Mouse (Mus musculus) embryonic fibroblast, embryonic 13.5 days (primary cell): ENCODE measurements around the gene Tnpo3. TPM values are rescaled to one million over a fixed set of nuclear protein-coding genes. Genes with fewer than 3 reads are reported as not detected.

Source experiments
- H3K27ac ChIP-seq: 2 replicates; pipeline ENCODE4 v1.5.1; 2012; ENCODE audit warnings: low read length, control low read depth, inconsistent platforms; ENCODE audit not compliant: insufficient read depth
- H3K4me1 ChIP-seq: 2 replicates; pipeline ENCODE4 v1.6.1; 2011; ENCODE audit warnings: low read length; ENCODE audit not compliant: control insufficient read depth, insufficient read depth
- H3K4me3 ChIP-seq: 2 replicates; pipeline ENCODE4 v1.5.1; 2011; ENCODE audit warnings: mild to moderate bottlenecking, control low read depth, low read length; ENCODE audit not compliant: insufficient read depth
- CTCF ChIP-seq: IDR thresholded peaks from 2 replicates; pipeline ENCODE4 v1.5.1; 2011; ENCODE audit warnings: mild to moderate bottlenecking, control low read depth, low read length, moderate library complexity, borderline replicate concordance; ENCODE audit not compliant: insufficient read depth
- POLR2A ChIP-seq: IDR thresholded peaks from 2 replicates; pipeline ENCODE4 v1.6.1; 2011; ENCODE audit warnings: low read depth, mild to moderate bottlenecking, control low read depth, low read length, moderate library complexity
- polyA plus RNA-seq: library from polyadenylated mRNA; stranded (reverse); fragments of >200 nt; gene quantifications from 2 replicates; pipeline ENCODE4 v1.2.4, GENCODE M21; 2011; ENCODE audit warnings: low read depth; ENCODE audit not compliant: missing spikeins, insufficient read length

The Tnpo3 gene
- polyA plus RNA-seq, 1 experiment = 76.1 TPM

DNA sequence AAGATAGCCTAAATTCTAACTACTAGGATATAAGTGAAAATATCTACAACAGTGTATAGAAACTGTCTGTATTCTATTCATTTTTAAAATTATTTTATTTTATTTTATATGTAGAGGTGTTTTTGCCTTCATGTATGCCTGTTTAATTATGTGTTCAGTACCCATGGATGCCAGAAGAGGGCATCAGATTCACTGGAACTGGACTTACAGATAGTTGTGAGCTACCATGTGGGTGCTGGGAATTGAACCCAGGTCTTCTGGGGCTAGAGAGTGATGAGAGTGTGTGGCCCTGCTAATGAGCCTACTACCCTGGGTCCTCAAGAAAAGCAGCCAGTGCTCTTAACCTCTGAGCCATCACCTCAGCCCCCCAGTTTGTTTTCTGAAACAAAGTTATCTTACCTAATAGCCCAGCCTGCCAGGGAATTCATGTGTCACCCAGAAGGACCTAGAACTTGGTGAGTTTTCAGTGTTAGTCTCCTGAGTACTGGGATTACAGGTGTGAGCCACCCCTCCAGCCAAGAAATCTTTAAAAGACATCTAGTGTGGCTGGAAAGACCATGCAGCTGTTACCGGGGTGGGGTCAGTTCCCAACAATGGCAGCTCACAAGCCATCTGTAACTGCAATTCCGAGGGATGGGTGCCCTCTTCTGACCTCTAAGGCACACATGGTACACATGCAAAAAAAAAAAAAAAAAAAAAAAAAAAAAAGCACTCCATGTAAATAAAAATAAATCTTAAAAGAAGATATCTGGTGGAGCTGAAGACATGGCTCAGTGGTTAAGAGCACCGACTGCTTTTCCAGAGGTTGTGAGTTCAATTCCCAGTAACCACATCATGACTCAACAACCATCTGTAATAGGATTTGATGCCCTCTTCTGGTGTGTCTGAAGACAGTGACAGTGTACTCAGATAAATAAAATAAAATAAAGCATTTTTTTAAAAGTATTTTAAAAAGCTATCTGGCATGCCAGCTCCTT, 28.0 kb upstream of the Tnpo3 start:
- no peak overlapping the region for H3K27ac ChIP-seq
- no peaks in the 10 kb centered on the region for H3K4me1 ChIP-seq
- TF ChIP-seq CTCF (no peak), POLR2A (no peak)
- no peak overlapping the region for H3K4me3 ChIP-seq

DNA sequence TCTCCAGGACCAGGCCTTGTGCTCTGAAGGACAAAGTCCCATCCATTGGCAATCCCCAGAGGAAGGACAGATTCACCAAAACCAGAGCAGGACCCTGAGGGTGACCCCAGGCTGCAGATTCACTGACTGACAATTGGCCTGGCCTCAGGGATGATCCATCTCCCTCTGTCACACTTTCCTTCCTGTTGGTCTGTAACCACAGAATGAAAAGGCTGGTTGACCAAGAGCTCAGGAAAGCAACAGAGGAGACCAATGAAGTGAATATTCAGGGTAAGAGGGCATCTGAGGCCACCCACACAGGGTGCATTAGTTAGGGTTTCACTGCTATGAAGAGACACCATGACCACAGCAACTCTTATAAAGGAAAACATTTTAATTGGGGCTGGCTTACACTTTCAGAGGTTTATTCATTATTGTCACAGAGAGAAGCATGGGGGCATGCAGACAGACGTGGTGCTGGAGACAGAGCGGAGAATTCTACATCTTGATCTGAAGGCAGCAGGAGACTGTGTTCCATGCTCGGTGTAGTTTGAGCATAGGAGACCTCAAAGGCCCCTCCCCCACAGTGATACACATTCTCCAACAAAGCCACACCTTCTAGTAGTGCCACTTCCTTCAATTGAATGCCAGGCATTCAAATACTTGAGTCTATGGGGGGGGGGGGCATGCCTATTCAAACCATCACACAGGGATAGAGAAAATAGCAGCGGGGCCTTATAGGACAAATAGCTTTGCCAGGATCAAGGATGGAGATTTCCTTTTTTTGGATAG, 26.8 kb upstream of the Tnpo3 start:
- TF ChIP-seq POLR2A (no peak), CTCF (no peak)
- H3K4me3 ChIP-seq = no peak overlapping the region
- H3K27ac ChIP-seq = no peak overlapping the region
- no peaks in the 10 kb centered on the region for H3K4me1 ChIP-seq

DNA sequence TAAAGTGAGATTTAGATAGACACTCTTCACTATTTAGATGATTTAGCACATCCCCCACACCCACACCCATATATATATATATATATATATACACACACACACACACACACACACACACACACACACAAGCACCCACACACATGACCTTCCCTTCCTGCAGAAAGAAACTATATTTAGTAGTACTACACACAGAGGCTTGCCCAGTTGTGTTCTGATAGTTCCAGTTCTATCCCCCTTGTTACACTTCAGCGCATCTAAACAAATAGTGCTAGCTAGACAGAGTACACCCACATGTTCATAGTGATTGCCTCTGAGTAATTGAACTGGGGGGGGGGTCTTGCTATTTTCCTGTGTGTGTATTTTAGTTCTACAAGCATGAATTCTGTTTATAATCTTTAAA, 24.9 kb upstream of the Tnpo3 start:
- Histone ChIP-seq H3K4me3 (no peak overlapping the region), H3K4me1 (no peaks in the 10 kb centered on the region), H3K27ac (no peak overlapping the region)
- no peak for TF ChIP-seq POLR2A
- no peak for TF ChIP-seq CTCF

DNA sequence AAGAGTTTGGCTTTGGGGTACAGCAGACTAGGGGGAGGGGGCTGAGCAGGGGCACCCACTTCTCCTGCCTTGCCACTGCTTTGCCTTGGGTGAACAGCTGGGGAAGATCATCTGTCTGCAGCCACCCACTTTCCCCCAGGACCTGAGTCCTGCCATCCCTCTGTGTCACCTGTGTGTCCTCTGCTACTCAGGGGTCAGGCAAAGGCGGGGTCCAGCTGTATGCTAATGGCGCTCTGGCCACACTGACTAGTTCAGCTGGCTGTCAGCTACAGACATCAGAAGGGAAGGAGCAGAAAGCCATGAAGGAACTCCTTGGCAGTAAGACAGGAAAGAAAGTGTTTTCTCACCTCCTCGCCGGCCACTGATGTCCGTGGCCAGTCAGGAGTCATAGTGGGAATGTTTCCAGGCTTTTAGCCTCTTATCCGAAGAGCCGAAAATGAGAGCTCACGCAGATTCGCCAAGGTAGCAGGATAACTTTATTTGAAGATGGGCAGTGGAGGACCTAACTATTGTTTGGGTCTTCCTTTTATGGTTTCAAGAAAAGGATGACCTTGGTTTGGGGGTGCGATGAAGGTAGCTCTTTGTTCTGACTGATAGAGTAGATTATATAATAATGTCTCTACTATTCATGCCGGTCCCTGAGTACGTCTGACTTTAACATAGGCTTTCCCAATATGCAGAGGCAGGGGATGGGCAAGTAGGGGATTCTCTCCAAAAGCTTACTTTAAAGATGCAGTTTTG, 23.0 kb upstream of the Tnpo3 start:
- no peaks in the 10 kb centered on the region for H3K4me1 ChIP-seq
- TF ChIP-seq CTCF (no peak), POLR2A (no peak)
- no peak overlapping the region for H3K27ac ChIP-seq
- H3K4me3 ChIP-seq = no peak overlapping the region

DNA sequence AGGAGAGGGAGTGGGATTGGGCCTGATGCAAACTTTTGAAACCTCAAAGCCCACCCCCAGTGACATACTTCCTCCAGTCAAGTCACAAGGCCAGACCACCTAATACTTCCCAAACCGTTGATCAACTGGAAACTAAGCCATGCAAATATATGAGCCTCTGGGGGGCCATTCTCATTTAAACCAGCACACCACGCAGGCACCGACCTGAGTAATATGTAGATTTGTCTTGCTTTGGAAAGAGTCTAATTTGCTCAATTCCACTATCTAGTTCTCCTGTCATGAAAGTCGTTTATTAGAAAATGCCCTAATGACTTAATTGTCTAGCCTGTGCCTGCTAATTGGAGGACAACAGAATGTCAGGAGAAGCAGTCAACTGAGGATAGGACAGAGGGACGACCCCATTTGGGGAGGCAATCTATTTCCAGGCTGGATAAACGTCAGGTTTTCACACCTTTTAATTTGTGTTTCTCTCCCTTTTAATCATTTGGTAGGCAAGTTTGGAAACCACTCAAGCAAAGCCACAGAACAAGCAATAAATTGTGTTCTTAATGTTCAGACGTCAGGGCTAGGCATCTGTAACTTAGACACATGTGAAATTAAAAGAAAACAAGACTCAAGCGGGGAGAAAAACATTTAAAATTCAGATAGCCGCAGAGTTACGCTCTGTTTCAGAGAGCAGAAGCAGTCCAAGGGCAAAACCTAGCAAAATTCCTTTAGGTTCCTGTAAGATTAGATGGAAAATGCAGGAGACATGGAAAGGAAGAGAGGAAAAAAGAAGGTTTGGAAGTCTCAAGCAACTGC, 22.3 kb upstream of the Tnpo3 start:
- Histone ChIP-seq H3K27ac (no peak overlapping the region), H3K4me1 (no peaks in the 10 kb centered on the region), H3K4me3 (no peak overlapping the region)
- TF ChIP-seq POLR2A (no peak), CTCF (no peak)

DNA sequence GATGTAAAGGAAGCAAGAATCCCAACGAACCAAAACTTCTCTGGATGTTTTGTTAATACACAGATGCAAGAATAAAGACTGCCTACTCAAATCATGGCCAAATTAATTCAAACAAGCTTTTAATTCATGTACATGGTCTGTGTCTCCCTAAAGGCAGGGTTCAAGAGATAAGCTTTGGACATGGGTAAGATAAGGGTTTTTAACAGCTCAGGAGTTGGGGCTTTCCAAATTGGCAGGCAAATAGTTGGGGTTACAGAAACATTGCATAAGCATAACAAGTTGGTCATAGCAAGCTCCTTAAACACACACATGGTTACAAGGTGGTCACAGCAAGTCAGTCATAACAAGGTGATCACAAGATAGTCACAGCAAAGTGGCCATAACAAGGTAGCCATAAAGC, 20.5 kb upstream of the Tnpo3 start:
- no peak for TF ChIP-seq POLR2A
- TF ChIP-seq CTCF = no peak
- Histone ChIP-seq H3K4me1 (no peaks in the 10 kb centered on the region), H3K4me3 (no peak overlapping the region), H3K27ac (no peak overlapping the region)

DNA sequence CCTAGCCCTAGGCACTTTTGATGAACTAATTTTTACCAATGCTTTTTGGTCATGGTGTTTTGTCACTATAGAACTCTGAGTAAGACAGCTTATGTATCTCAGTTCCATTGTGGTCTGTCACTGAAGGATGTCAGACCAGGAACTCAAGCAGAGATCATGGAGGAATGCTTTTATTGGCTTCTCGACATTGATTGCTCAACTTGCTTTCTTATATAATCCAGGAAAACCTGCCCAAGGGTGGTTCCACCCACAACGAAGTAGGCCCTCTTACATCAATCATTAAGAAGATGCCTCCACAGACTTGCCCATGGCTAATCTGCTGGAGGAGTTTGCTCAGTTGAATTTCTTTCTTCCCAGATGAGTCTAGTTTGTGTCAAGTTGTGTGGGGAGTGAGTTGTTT, 18.1 kb upstream of the Tnpo3 start:
- H3K27ac ChIP-seq = no peak overlapping the region
- TF ChIP-seq POLR2A = no peak
- no peak for TF ChIP-seq CTCF
- H3K4me1 ChIP-seq = no peaks in the 10 kb centered on the region
- no peak overlapping the region for H3K4me3 ChIP-seq

DNA sequence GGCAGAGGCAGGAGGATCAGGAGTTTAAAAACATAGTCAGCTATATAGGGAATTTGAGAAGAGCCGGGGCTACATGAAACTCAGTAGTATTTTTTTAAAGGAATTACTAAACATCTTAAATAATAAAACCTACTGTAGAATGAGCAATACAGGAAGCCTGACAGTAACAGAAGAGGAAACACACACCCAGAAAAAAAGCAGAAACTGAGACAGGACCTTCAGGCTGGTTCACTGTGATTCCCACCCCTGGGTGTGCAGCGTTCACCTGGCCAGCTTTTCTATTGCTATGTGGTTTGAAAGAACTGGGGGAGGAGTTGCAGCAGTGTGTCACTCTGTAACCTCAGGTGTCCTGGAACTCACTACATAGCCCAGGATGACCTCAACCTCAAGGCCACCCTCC, 14.2 kb upstream of the Tnpo3 start:
- no peak overlapping the region for H3K27ac ChIP-seq
- no peak overlapping the region for H3K4me3 ChIP-seq
- H3K4me1 ChIP-seq = no peaks in the 10 kb centered on the region
- TF ChIP-seq POLR2A = no peak
- TF ChIP-seq CTCF = no peak

DNA sequence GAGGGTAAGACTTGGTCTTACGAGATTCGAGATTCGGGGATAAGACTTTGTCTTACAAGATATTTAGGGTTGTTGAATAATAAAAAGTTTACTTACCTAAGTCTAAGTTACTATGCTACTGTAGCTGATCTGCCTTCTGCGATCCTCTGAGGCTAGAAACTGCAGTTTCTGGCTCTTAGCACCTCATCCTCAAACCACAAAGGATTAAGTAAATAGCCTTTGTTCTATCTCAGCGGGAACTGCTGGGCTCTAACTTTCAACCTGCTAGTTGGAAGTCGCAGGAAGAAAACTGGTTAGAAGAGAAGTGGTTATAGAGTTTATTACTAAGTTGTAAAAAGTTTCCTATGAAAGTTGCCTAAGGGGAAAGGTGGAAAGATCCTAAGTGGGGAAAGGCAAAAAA, 12.6 kb upstream of the Tnpo3 start:
- no peaks in the 10 kb centered on the region for H3K4me1 ChIP-seq
- no peak overlapping the region for H3K4me3 ChIP-seq
- H3K27ac ChIP-seq = no peak overlapping the region
- TF ChIP-seq CTCF = no peak
- TF ChIP-seq POLR2A = no peak
